Mouse (Mus musculus) stomach, embryonic 15.5 days (tissue): ENCODE results near the gene Ublcp1. TPM values are rescaled to one million over a fixed set of nuclear protein-coding genes. Genes with fewer than 3 reads are reported as not detected.

Experiments
- ATAC-seq: fragments of 200-750 bp; cut with Nextera tagmentation; 2 replicates; pipeline ENCODE4 v1.8.0; 2017; ENCODE audit warnings: low read depth, moderate number of reproducible peaks, moderate TSS enrichment; ENCODE audit not compliant: insufficient read depth, low FRiP score
- H3K27ac ChIP-seq: fragments of 300-500 bp; sonication (generic); 2 replicates; pipeline ENCODE4 v1.5.1; 2015; ENCODE audit warnings: mild to moderate bottlenecking, inconsistent platforms
- H3K27me3 ChIP-seq: fragments of 300-500 bp; sonication (generic); replicated peaks from 2 replicates; pipeline ENCODE4 v1.6.1; 2015; ENCODE audit warnings: inconsistent platforms
- H3K36me3 ChIP-seq: fragments of 300-500 bp; sonication (generic); 2 replicates; pipeline ENCODE4 v1.6.1; 2015; ENCODE audit warnings: inconsistent platforms
- H3K4me1 ChIP-seq: fragments of 300-500 bp; sonication (generic); 2 replicates; pipeline ENCODE4 v1.6.1; 2015; ENCODE audit warnings: inconsistent platforms
- H3K4me2 ChIP-seq: fragments of 300-500 bp; sonication (generic); 2 replicates; pipeline ENCODE4 v1.6.1; 2015; ENCODE audit warnings: mild to moderate bottlenecking, inconsistent platforms
- H3K4me3 ChIP-seq: fragments of 300-500 bp; sonication (generic); replicated peaks from 2 replicates; pipeline ENCODE4 v1.5.1; 2015; ENCODE audit warnings: inconsistent platforms
- H3K9ac ChIP-seq: fragments of 300-500 bp; sonication (generic); 2 replicates; pipeline ENCODE4 v1.6.1; 2015; ENCODE audit warnings: inconsistent platforms
- H3K9me3 ChIP-seq: fragments of 300-500 bp; sonication (generic); 2 replicates; pipeline ENCODE4 v1.6.1; 2016; ENCODE audit warnings: inconsistent platforms
- WGBS: fragments of 180-500 bp; shearing (Covaris S2); methylation state at CpG from one replicate; pipeline ENCODE4 v1.1.7; 2015; 5-methylcytosine and 5-hydroxymethylcytosine counted together
- polyA plus RNA-seq: library from polyadenylated mRNA; unstranded; fragments of >200 nt; fragmentation: Nextera tagmentation; extraction: Ambion mirVana; gene quantifications from 2 replicates; pipeline ENCODE4 v1.2.1, GENCODE M21; 2015

Gene Ublcp1
- polyA plus RNA-seq, 1 experiment from 2014 or later = 57.0 TPM

DNA sequence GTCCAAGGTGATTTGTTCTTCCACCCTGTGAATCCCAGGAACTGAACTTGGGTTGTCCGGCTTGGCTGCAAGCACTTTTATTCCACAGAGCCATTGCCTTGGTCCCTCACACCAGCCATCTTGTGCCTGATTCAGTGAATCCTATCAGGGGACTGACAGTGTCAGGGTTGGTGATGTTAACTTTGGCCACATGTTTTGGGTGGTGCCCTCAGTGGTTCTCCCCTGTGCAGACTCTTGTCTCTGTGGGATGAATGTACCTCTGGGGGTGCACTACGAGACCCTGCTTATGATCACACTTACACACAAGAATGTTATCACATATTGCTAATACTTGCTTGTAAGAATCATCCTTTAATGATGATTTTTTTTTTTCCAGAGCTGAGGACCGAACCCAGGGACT lies 40.3 kb downstream of the Ublcp1 start:
- Histone ChIP-seq H3K27me3 (no peaks in the 10 kb centered on the region), H3K9me3 (no peaks in the 10 kb centered on the region), H3K4me3 (no peak overlapping the region), H3K9ac (no peak overlapping the region), H3K27ac (no peak overlapping the region), H3K4me2 (no peak overlapping the region), H3K36me3 (no peaks in the 10 kb centered on the region), H3K4me1 (no peaks in the 10 kb centered on the region)
- no peak for ATAC-seq
- WGBS = 87% methylated on average over 3 of the region's 3 CpGs

DNA sequence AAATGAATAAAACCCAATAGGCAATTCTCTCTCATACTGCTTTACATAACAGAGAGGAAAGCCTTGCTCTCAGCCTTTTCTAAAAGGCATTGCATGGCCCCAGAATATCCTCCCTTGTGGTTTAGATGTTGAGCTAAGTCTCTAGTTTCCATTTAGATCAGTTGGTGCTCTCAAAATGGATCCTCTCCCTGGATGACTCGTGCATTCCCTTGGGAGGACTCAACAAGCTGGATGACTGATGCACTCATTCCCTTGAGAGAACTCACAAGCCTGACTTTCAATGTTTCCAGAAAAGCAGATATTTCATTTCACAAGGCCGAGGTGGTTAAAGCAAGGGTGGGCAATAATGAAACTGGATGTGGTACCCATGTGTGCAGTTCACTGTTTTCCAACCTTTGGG lies 42.3 kb downstream of the Ublcp1 start:
- Histone ChIP-seq H3K36me3 (no peaks in the 10 kb centered on the region), H3K9ac (no peak overlapping the region), H3K4me3 (no peak overlapping the region), H3K4me2 (no peak overlapping the region), H3K27me3 (peaks cover 7% of the 10 kb centered on the region; the same call in 1 of the 2 replicates), H3K9me3 (no peaks in the 10 kb centered on the region), H3K27ac (no peak overlapping the region), H3K4me1 (no peaks in the 10 kb centered on the region)
- 77% methylated on average over 2 of the region's 2 CpGs for WGBS
- ATAC-seq = no peak

DNA sequence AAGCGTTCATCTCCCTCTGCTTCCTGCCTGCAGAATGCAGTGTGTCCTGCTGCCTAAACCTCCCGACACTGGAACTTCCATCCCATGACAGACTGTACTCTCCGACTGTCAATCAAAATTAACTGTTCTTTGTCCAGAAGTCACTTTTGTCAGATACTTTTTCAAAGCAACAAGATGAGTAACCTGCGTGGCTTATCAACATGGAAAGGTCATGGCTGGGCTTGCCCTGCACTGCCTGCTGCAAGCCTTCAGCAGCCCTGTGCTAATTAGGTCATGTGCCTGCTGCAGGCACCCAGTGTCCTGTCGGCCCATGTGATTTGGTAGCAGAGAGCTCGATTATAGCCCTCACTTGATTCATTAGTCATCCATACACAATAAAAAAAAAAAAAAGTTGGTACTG lies 44.7 kb downstream of the Ublcp1 start:
- Histone ChIP-seq H3K9me3 (no peaks in the 10 kb centered on the region), H3K27me3 (peaks cover 7% of the 10 kb centered on the region; the same call in 1 of the 2 replicates), H3K27ac (no peak overlapping the region), H3K36me3 (no peaks in the 10 kb centered on the region), H3K4me1 (no peaks in the 10 kb centered on the region), H3K4me2 (no peak overlapping the region), H3K9ac (no peak overlapping the region), H3K4me3 (no peak overlapping the region)
- no peak for ATAC-seq
- WGBS = 63% methylated on average over 6 of the region's 6 CpGs

DNA sequence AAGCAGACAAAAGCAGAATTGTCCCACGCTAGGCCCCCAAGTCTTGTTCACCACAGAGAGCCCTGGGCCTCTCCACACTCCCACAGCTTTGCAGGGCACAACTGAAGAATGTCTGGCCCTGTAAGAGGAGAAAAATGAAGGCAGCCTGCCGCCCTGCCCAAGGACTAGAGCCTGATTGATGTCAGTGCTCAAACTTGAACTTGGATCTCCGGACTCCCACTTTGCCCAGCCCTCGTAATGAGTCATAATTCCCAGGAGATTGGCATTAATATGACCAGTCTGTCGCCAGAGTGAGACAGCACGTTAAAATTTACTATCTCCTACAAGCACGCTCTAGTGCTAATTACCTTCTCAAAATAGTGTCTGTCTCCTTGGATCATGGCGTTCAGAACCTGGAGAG lies 45.3 kb downstream of the Ublcp1 start:
- peaks cover 7% of the 10 kb centered on the region; the same call in 1 of the 2 replicates for H3K27me3 ChIP-seq
- H3K36me3 ChIP-seq = no peaks in the 10 kb centered on the region
- no peak overlapping the region for H3K4me3 ChIP-seq
- no peak overlapping the region for H3K27ac ChIP-seq
- no peaks in the 10 kb centered on the region for H3K4me1 ChIP-seq
- H3K9ac ChIP-seq = no peak overlapping the region
- ATAC-seq = no peak
- 73% methylated on average over 8 of the region's 8 CpGs for WGBS
- H3K9me3 ChIP-seq = no peaks in the 10 kb centered on the region
- H3K4me2 ChIP-seq = no peak overlapping the region

DNA sequence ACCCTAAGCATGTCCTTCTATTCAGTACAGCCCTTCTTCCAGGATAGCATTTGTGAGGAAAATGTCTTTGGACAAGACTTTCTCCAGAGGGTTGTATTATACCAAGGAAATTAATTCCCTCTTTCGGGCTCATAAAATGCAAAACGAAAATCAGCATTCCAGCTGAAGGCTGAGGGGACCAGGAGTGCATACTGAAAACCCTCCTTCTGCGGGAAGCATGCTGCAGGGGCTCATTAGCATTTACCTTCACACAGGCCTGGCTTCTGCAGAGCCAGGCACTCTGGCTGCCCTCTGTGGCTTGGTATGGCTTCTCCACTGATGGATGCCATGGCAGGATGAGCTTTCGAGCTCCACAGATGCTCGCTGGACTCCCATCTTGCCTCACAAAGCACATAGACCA lies 46.3 kb downstream of the Ublcp1 start:
- ATAC-seq = no peak
- H3K4me1 ChIP-seq = no peaks in the 10 kb centered on the region
- no peak overlapping the region for H3K9ac ChIP-seq
- no peak overlapping the region for H3K4me3 ChIP-seq
- H3K27me3 ChIP-seq = peaks cover 7% of the 10 kb centered on the region; the same call in 1 of the 2 replicates
- no peaks in the 10 kb centered on the region for H3K36me3 ChIP-seq
- 64% methylated on average over 5 of the region's 5 CpGs for WGBS
- H3K4me2 ChIP-seq = no peak overlapping the region
- no peaks in the 10 kb centered on the region for H3K9me3 ChIP-seq
- no peak overlapping the region for H3K27ac ChIP-seq

DNA sequence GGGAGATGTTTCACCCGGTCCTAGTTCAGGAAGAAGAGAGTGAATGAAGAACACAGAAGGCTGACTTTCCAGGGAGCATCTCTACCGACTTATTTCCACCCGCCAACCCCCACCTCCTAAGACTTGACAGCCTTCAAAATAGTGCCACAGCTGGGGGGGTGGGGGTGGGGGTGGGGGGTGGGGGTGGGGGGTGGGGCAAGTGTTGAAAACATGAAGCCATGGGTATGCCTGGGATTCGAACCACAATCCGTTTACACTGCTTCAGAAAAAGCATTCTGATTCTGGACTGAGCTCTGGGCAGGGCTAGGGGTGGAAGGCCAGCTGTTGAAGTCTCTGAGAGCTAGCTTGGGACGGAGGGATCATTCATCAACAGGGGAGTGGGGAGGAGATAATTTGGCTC lies 47.0 kb downstream of the Ublcp1 start:
- Histone ChIP-seq H3K27ac (no peak overlapping the region), H3K9ac (no peak overlapping the region), H3K4me3 (no peak overlapping the region), H3K9me3 (no peaks in the 10 kb centered on the region), H3K4me1 (no peaks in the 10 kb centered on the region), H3K4me2 (no peak overlapping the region), H3K36me3 (no peaks in the 10 kb centered on the region), H3K27me3 (peaks cover 7% of the 10 kb centered on the region; the same call in 1 of the 2 replicates)
- 43% methylated on average over 6 of the region's 6 CpGs for WGBS
- ATAC-seq = no peak

DNA sequence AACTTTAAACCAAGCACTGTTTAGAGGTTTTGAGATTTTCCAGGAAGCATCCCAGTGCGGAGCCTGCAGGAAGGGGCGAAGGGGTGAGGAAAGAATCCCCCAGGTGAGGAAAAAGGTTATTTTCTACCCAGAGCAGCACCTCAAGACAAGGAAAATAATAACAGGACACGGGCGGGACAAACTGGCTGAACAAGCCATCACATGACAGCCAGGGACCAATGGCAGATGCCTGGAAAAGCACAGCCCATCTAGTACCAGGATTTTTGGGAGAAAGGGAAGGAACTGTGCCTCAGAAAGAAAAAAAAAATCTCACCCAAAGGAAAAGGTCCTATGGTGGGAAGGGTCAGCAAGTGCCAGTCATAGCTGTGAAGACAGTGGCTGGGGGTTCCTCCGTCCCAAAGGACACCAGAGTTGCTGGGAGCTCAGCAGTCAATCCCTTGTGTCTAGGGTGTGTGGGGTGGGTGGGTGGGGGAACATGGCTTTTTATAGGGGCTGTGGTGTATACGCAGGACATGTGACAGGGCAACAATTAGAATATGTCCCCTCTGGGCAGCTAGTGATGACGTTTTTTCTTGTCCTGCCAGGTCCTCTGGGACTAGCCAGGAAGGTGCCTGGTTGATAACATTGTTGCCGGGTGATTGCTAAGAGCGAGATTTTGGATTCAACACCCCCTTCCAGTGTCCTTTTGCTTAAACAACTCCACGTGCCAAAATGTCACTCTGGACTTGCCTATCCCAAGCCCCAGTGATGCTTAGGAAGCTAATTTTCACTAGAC lies 47.8 kb downstream of the Ublcp1 start:
- Histone ChIP-seq H3K9ac (no peak overlapping the region), H3K4me1 (no peaks in the 10 kb centered on the region), H3K9me3 (no peaks in the 10 kb centered on the region), H3K27me3 (peaks cover 7% of the 10 kb centered on the region; the same call in 1 of the 2 replicates), H3K4me2 (no peak overlapping the region), H3K27ac (no peak overlapping the region), H3K4me3 (no peak overlapping the region), H3K36me3 (no peaks in the 10 kb centered on the region)
- ATAC-seq = no peak
- 62% methylated on average over 10 of the region's 10 CpGs for WGBS

DNA sequence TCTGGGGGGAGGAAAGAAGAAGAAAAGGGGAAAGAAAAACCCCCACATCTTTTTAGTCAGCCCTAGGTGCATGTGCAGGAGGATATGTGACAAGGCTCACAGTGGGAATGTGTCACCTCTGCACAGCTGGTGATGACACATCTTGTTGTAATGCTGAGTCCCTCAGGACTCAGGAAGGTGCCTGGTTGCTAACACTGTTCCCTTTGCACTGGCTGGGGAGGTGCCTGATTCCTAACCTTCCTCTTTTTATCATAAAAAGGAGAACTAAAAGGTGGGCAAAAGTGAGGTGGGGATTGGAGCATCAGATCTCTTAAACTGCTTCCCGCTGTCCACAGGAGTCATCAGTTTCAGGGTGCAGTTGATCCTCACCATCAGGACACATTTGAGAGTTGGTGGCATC lies 52.9 kb downstream of the Ublcp1 start:
- H3K9ac ChIP-seq = no peak overlapping the region
- no peaks in the 10 kb centered on the region for H3K36me3 ChIP-seq
- WGBS = 30% methylated on average over 1 of the region's 1 CpGs
- no peak overlapping the region for H3K27ac ChIP-seq
- H3K9me3 ChIP-seq = no peaks in the 10 kb centered on the region
- H3K4me2 ChIP-seq = no peak overlapping the region
- H3K4me3 ChIP-seq = no peak overlapping the region
- H3K27me3 ChIP-seq = no peaks in the 10 kb centered on the region
- no peaks in the 10 kb centered on the region for H3K4me1 ChIP-seq
- ATAC-seq = no peak

DNA sequence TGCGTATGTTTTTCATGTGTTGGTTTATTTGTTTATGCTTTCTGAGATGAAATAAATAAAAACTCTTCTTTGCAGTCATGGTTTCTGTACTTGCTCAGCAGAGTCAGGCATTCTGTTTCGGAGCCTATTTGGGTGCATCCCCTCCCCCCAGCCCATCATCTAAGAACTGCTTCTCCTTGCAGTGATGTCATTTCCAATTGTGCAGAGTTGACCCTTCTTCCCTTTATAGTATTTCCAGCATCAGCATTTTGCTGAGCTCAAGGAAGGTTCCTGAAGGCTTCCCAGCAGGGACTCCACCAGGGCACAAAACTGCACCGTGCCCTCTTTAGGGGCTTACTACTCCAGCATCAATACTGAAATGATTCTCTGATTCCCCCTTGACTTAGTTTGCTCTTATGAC lies 55.7 kb downstream of the Ublcp1 start:
- ATAC-seq = no peak
- Histone ChIP-seq H3K4me2 (no peak overlapping the region), H3K27me3 (no peaks in the 10 kb centered on the region), H3K4me3 (no peak overlapping the region), H3K9me3 (no peaks in the 10 kb centered on the region), H3K9ac (no peak overlapping the region), H3K4me1 (no peaks in the 10 kb centered on the region), H3K27ac (no peak overlapping the region), H3K36me3 (no peaks in the 10 kb centered on the region)
- WGBS = 81% methylated on average over 3 of the region's 3 CpGs

DNA sequence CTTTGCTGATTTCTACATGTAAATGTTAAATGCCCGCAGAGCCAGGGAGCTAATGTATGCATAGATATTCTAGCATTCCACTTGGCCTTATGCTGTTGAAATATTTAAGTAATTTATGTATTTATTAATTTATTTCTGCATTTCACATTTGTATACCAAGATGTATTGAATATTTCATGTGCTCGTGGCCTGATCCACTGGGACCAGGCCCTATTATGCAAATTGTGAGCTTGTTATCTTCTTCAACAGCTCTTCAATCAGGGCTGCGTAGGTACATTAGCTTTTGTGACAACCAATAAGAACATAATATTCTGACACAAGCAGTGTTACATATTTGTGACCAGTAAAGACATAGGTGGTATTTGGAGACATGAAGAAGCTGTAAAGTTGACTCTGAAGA lies 56.9 kb downstream of the Ublcp1 start:
- no peaks in the 10 kb centered on the region for H3K36me3 ChIP-seq
- H3K9me3 ChIP-seq = no peaks in the 10 kb centered on the region
- ATAC-seq = no peak
- H3K4me3 ChIP-seq = no peak overlapping the region
- 89% methylated on average over 3 of the region's 3 CpGs for WGBS
- H3K27ac ChIP-seq = no peak overlapping the region
- H3K4me2 ChIP-seq = no peak overlapping the region
- H3K27me3 ChIP-seq = no peaks in the 10 kb centered on the region
- H3K9ac ChIP-seq = no peak overlapping the region
- no peaks in the 10 kb centered on the region for H3K4me1 ChIP-seq

DNA sequence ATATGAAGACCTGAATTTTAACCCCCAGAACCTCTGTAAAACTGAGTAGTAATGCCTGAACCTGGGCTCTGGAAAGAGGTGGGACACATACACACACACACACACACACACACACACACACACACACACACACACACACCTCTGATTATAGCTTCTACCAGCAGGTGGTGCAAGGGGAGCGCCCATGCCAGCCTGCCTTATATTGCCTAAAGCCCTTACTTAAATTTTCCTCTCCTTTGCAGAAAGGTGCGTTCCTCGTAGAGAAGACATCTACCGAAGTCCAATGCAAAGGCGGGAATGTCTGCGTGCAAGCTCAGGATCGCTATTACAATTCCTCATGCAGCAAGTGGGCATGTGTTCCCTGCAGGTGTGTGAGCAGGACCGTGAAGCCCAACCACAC lies 58.0 kb downstream of the Ublcp1 start:
- no peaks in the 10 kb centered on the region for H3K36me3 ChIP-seq
- H3K4me2 ChIP-seq = no peak overlapping the region
- no peak overlapping the region for H3K4me3 ChIP-seq
- H3K27me3 ChIP-seq = no peaks in the 10 kb centered on the region
- 82% methylated on average over 8 of the region's 8 CpGs for WGBS
- no peak overlapping the region for H3K27ac ChIP-seq
- H3K9ac ChIP-seq = no peak overlapping the region
- H3K9me3 ChIP-seq = no peaks in the 10 kb centered on the region
- no peaks in the 10 kb centered on the region for H3K4me1 ChIP-seq
- ATAC-seq = no peak

DNA sequence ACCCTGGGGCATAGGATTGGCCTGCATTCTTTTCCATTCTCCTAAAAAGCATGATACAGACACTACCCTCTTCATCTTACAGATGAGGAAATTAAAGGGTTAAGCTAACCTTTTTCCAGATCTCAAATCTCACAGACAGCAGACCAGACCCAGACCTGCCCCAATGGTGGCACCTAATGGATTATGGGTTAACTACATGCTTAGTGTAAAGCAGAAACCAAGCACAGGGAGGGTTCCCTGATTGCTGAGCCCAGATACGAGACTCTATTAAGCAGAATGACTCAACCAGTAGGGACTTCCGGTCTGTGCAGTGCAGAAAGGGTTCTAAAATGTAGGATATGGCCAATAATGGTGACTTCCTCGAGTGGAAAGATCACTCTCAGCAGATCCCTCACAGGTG lies 59.9 kb downstream of the Ublcp1 start:
- H3K9ac ChIP-seq = no peak overlapping the region
- 49% methylated on average over 3 of the region's 3 CpGs for WGBS
- no peak for ATAC-seq
- H3K27ac ChIP-seq = no peak overlapping the region
- H3K27me3 ChIP-seq = no peaks in the 10 kb centered on the region
- no peaks in the 10 kb centered on the region for H3K4me1 ChIP-seq
- no peak overlapping the region for H3K4me3 ChIP-seq
- no peaks in the 10 kb centered on the region for H3K9me3 ChIP-seq
- H3K36me3 ChIP-seq = no peaks in the 10 kb centered on the region
- no peak overlapping the region for H3K4me2 ChIP-seq

DNA sequence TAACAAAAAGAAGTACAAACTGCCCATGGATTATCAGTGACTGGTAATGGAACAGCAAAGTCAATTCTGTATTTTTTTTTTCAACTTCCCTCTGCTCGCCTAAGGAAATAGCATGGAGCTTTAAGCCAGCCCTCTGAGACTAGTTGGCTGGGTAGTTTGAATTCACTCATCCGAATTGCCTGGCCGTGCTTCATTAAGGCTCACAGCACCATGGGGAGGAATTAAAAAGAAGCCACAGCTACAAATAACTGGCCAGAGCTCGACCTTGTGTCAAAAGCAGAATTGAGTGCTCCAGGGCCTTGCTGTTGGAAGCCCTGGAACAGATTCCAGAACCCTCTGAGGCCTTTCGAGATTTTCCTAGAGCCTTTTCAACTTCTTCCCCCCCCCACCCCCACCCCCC lies 61.7 kb downstream of the Ublcp1 start:
- H3K4me1 ChIP-seq = no peaks in the 10 kb centered on the region
- no peaks in the 10 kb centered on the region for H3K27me3 ChIP-seq
- H3K36me3 ChIP-seq = no peaks in the 10 kb centered on the region
- H3K27ac ChIP-seq = no peak overlapping the region
- no peak overlapping the region for H3K4me2 ChIP-seq
- H3K9me3 ChIP-seq = no peaks in the 10 kb centered on the region
- 49% methylated on average over 5 of the region's 5 CpGs for WGBS
- H3K4me3 ChIP-seq = no peak overlapping the region
- H3K9ac ChIP-seq = no peak overlapping the region
- ATAC-seq = no peak
